Mouse (Mus musculus) lung, adult 2 months (tissue): ENCODE data around the gene Pigk. TPM values are rescaled to one million over a fixed set of nuclear protein-coding genes. Genes with fewer than 3 reads are reported as not detected.

ENCODE experiments used
- DNase-seq: peaks from one replicate; pipeline ENCODE4 v3.0.0; 2022
- H3K4me1 ChIP-seq: fragments of 200-500 bp; 2 replicates; pipeline ENCODE4 v1.6.1; 2011; ENCODE audit warnings: low read length; ENCODE audit not compliant: control insufficient read depth, insufficient read depth
- H3K4me3 ChIP-seq: fragments of 200-500 bp; replicated peaks from 2 replicates; pipeline ENCODE3; 2011; ENCODE audit warnings: low read depth, mild to moderate bottlenecking, control low read depth, low read length; ENCODE audit errors: extremely low read depth
- CTCF ChIP-seq: fragments of 200-500 bp; IDR thresholded peaks from 2 replicates; pipeline ENCODE4 v1.5.1; 2011; ENCODE audit warnings: mild to moderate bottlenecking, low read length, control low read depth; ENCODE audit not compliant: insufficient read depth
- POLR2A ChIP-seq: fragments of 200-500 bp; IDR thresholded peaks from 2 replicates; pipeline ENCODE4 v1.6.1; 2011; ENCODE audit warnings: low read depth, mild to moderate bottlenecking, control low read depth, low read length, borderline replicate concordance; ENCODE audit errors: extremely low read depth
- WGBS: fragments of 180-500 bp; shearing (Covaris S2); methylation state at CpG from one replicate; pipeline ENCODE4 v1.1.7; 2018; 5-methylcytosine and 5-hydroxymethylcytosine counted together
- polyA plus RNA-seq: library from polyadenylated mRNA; depleted of rRNA; stranded (reverse); fragments of >200 nt; gene quantifications from 2 replicates; pipeline ENCODE4 v1.2.3, GENCODE M21; 2012

The Pigk gene
- polyA plus RNA-seq, 1 experiment: 12.2 TPM

GRCm38 (mm10) chr3:152749881-152750280 lies 36.0 kb downstream of the Pigk start:
- DNase-seq: no peak
- 69% methylated on average over 2 of the region's 2 CpGs for WGBS
- TF ChIP-seq POLR2A: no peak
- TF ChIP-seq CTCF: no peak
- Histone ChIP-seq H3K4me3 (no peak overlapping the region), H3K4me1 (no peaks in the 10 kb centered on the region)

GRCm38 (mm10) chr3:152752911-152753310 lies 39.0 kb downstream of the Pigk start:
- no peak overlapping the region for H3K4me3 ChIP-seq
- no peak for DNase-seq
- 83% methylated on average over 1 of the region's 1 CpGs for WGBS
- H3K4me1 ChIP-seq: no peaks in the 10 kb centered on the region
- TF ChIP-seq POLR2A (no peak), CTCF (no peak)

- WGBS: 81% methylated on average over 4 of the region's 4 CpGs
- TF ChIP-seq POLR2A (no peak), CTCF (no peak)
- no peaks in the 10 kb centered on the region for H3K4me1 ChIP-seq
- no peak for DNase-seq
- H3K4me3 ChIP-seq: no peak overlapping the region
These were observed 39.4 kb downstream of the Pigk start for GRCm38 (mm10) chr3:152753345-152753744.

- WGBS: 78% methylated on average over 14 of the region's 14 CpGs
- no peak overlapping the region for H3K4me3 ChIP-seq
- DNase-seq: no peak
- TF ChIP-seq CTCF (no peak), POLR2A (no peak)
- no peaks in the 10 kb centered on the region for H3K4me1 ChIP-seq
These were observed 40.2 kb downstream of the Pigk start for GRCm38 (mm10) chr3:152753920-152754764.

- TF ChIP-seq POLR2A: no peak
- DNase-seq: peak; percentile 20
- WGBS: 59% methylated on average over 7 of the region's 7 CpGs
- Histone ChIP-seq H3K4me3 (no peak overlapping the region), H3K4me1 (no peaks in the 10 kb centered on the region)
These were observed 41.6 kb downstream of the Pigk start for GRCm38 (mm10) chr3:152755515-152755914.

- no peaks in the 10 kb centered on the region for H3K4me1 ChIP-seq
- no peak overlapping the region for H3K4me3 ChIP-seq
- TF ChIP-seq CTCF (no peak), POLR2A (no peak)
- no peak for DNase-seq
- 89% methylated on average over 2 of the region's 2 CpGs for WGBS
These were observed 43.0 kb downstream of the Pigk start for GRCm38 (mm10) chr3:152756896-152757295.

GRCm38 (mm10) chr3:152757464-152758393 lies 43.8 kb downstream of the Pigk start:
- 81% methylated on average over 12 of the region's 12 CpGs for WGBS
- no peak for DNase-seq
- TF ChIP-seq CTCF: no peak
- TF ChIP-seq POLR2A: no peak
- Histone ChIP-seq H3K4me3 (no peak overlapping the region), H3K4me1 (no peaks in the 10 kb centered on the region)

- H3K4me3 ChIP-seq: no peak overlapping the region
- DNase-seq: no peak
- TF ChIP-seq POLR2A (no peak), CTCF (no peak)
- no peaks in the 10 kb centered on the region; the same call in 1 of the 2 replicates for H3K4me1 ChIP-seq
- WGBS: 60% methylated on average over 15 of the region's 15 CpGs
These were observed 44.7 kb downstream of the Pigk start for GRCm38 (mm10) chr3:152758500-152759032.

GRCm38 (mm10) chr3:152761116-152761515 lies 47.2 kb downstream of the Pigk start:
- DNase-seq: peak; percentile 37
- TF ChIP-seq CTCF: no peak
- TF ChIP-seq POLR2A: no peak
- Histone ChIP-seq H3K4me1 (no peaks in the 10 kb centered on the region; the same call in 1 of the 2 replicates), H3K4me3 (no peak overlapping the region)
- WGBS: 21% methylated on average over 7 of the region's 7 CpGs
